Mouse (Mus musculus): ENCODE data around the gene Fam136a.

GRCm38 (mm10) chr6:86378341-86378740, 12.9 kb downstream of the Fam136a start:
- TF ChIP-seq CTCF (IDR thresholded peaks at IDR 0.05; ENCODE audit: control insufficient read depth, insufficient read depth, insufficient replicate concordance, low read depth, low read length) (no peak), POLR2A (IDR thresholded peaks at IDR 0.05; ENCODE audit: control insufficient read depth, low read depth, low read length) (no peak)

Data from testis, adult 2 months (tissue).